Mouse (Mus musculus) left cerebral cortex, adult 18-20 months (tissue): ENCODE measurements at regions not wholly inside any gene's neighbourhood (a gene's known extent, or its start where the extent isn't known, plus 50 kb on each side); places are given as distances from the start of the nearest gene placed in this dataset.

Experiments
- DNase-seq, 2 experiments: peaks; one replicate each; pipeline ENCODE4 v3.0.0; 2021 to 2022; ENCODE audit warnings: low spot score in 2 of 2, mixed read lengths in 1 of 2

- no peak for DNase-seq
These were observed 582.1 kb downstream of the Rps29 start for GRCm38 (mm10) chr12:68576855-68577254.

- DNase-seq: no peak
These were observed 603.9 kb downstream of the Rps29 start for GRCm38 (mm10) chr12:68554943-68555627.

- no peak for DNase-seq
These were observed 604.7 kb downstream of the Rps29 start for GRCm38 (mm10) chr12:68554292-68554691.

GRCm38 (mm10) chr12:68541811-68542210 lies 617.2 kb downstream of the Rps29 start:
- DNase-seq: no peak

- DNase-seq: no peak
These were observed 658.2 kb downstream of the Rps29 start for GRCm38 (mm10) chr12:68500794-68501193.

GRCm38 (mm10) chr12:68463032-68463431 lies 696.0 kb downstream of the Rps29 start:
- DNase-seq: peak; percentile 3 to 5

GRCm38 (mm10) chr12:68458196-68458595 lies 700.8 kb downstream of the Rps29 start:
- DNase-seq: no peak

GRCm38 (mm10) chr12:68426601-68427000 lies 732.4 kb downstream of the Rps29 start:
- no peak for DNase-seq

- DNase-seq: no peak
These were observed 734.0 kb downstream of the Rps29 start for GRCm38 (mm10) chr12:68425006-68425405.
